Mouse (Mus musculus) embryonic facial prominence, embryonic 14.5 days (tissue): ENCODE measurements around the gene Lrrc49. TPM values are rescaled to one million over a fixed set of nuclear protein-coding genes. Genes with fewer than 3 reads are reported as not detected.
A peak's percentile ranks its signal among the peaks of the same experiment; 100 is the strongest.

ENCODE experiments used
- ATAC-seq: fragments of 200-750 bp; cut with Nextera tagmentation; 2 replicates; pipeline ENCODE4 v1.8.0; 2017; ENCODE audit warnings: low read depth, moderate number of reproducible peaks, moderate TSS enrichment
- DNase-seq: peaks from one replicate; pipeline ENCODE4 v3.0.0-alpha.2; 2015; ENCODE audit warnings: low spot score
- H3K27ac ChIP-seq: fragments of 300-500 bp; sonication (generic); replicated peaks from 2 replicates; pipeline ENCODE4 v1.5.1; 2014; ENCODE audit warnings: low read depth, mild to moderate bottlenecking, low read length, moderate library complexity
- H3K27me3 ChIP-seq: fragments of 300-500 bp; sonication (generic); replicated peaks from 2 replicates; pipeline ENCODE4 v1.6.1; 2014; ENCODE audit warnings: low read length; ENCODE audit not compliant: control insufficient read depth, insufficient read depth
- H3K36me3 ChIP-seq: fragments of 300-500 bp; sonication (generic); 2 replicates; pipeline ENCODE4 v1.6.1; 2014; ENCODE audit warnings: low read length, mixed read lengths; ENCODE audit not compliant: control insufficient read depth, insufficient read depth
- H3K4me1 ChIP-seq: fragments of 300-500 bp; sonication (generic); 2 replicates; pipeline ENCODE4 v1.6.1; 2014; ENCODE audit warnings: antibody characterized with exemption, low read length; ENCODE audit not compliant: control insufficient read depth, insufficient read depth
- H3K4me2 ChIP-seq: fragments of 300-500 bp; sonication (generic); 2 replicates; pipeline ENCODE4 v1.6.1; 2014; ENCODE audit warnings: low read depth, mild to moderate bottlenecking, low read length, moderate library complexity, mixed read lengths
- H3K4me3 ChIP-seq: fragments of 300-500 bp; sonication (generic); 2 replicates; pipeline ENCODE4 v1.5.1; 2014; ENCODE audit warnings: low read depth, mild to moderate bottlenecking, low read length
- H3K9ac ChIP-seq: fragments of 300-500 bp; sonication (generic); 2 replicates; pipeline ENCODE4 v1.6.1; 2014; ENCODE audit warnings: low read depth, mild to moderate bottlenecking, low read length, moderate library complexity, mixed read lengths
- H3K9me3 ChIP-seq: fragments of 300-500 bp; sonication (generic); 2 replicates; pipeline ENCODE4 v1.6.1; 2016; ENCODE audit warnings: low read length; ENCODE audit not compliant: control insufficient read depth
- whole genome bisulfite sequencing: fragments of 180-500 bp; shearing (Covaris S2); extraction: QIAGEN DNeasy Blood & Tissue Kit; methylation state at CpG from one replicate; pipeline ENCODE4 v1.1.7; 2014; 5-methylcytosine and 5-hydroxymethylcytosine counted together
- polyA plus RNA-seq: library from polyadenylated mRNA; unstranded; fragments of >200 nt; fragmentation: Nextera tagmentation; extraction: Ambion mirVana; gene quantifications from 2 replicates; pipeline ENCODE4 v1.2.1, GENCODE M21; 2014

Gene Lrrc49
- polyA plus RNA-seq, 1 experiment from 2014 or later, result 20.4 TPM

DNA sequence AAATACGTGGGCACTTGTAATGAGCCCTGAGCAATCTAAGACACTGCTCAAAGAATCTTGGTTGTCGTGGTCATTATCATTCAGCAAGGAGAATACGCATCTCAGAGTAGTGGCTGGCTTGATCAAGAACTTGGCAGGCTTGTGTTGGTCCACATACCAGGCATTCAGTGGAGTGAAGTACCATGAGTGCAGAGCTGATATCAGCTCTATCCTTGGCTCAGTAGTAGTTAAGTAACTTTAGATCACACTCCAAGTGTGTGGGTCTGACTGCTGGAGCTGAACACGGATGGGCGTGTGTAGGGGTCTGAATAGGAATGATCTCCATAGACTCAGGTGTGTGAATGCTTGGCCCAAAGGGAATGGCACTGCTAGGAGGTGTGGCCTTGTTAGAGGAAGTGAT is 102.8 kb downstream of the Lrrc49 start:
- H3K9ac ChIP-seq, result no peak overlapping the region
- H3K4me1 ChIP-seq, result no peaks in the 10 kb centered on the region
- 86% methylated on average over 5 of the region's 5 CpGs for WGBS
- no peak overlapping the region for H3K4me2 ChIP-seq
- H3K27ac ChIP-seq, result no peak overlapping the region
- ATAC-seq, result no peak
- H3K27me3 ChIP-seq, result no peaks in the 10 kb centered on the region
- 0 out of 2 replicates have a peak, but pooled peaks cover 5% of the 10 kb centered on the region for H3K36me3 ChIP-seq
- DNase-seq, result no peak
- no peaks in the 10 kb centered on the region for H3K9me3 ChIP-seq
- no peak overlapping the region for H3K4me3 ChIP-seq

DNA sequence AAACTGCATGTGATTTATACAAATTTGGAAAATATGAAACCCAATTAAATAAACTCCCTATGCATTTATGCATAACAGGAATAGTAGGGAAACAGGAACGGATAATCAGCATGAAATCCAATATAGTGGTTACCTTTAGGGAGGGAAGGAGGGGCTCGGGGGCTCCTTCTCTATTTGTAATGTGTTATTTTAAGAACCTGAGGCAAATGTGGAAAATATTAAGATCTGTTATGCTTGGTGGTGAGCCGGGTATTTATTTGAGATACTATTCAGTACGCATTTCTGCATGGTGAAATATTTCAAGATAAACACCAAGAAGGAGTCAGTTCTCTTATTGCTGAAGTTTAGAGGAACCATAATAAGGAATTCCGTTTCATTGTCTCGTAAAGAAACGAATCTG is 105.4 kb downstream of the Lrrc49 start:
- DNase-seq (peak; percentile 65), ATAC-seq (peak; percentile 55)
- Histone ChIP-seq H3K36me3 (0 out of 2 replicates have a peak, but pooled peaks cover 5% of the 10 kb centered on the region), H3K27me3 (no peaks in the 10 kb centered on the region), H3K4me3 (no peak overlapping the region), H3K4me1 (no peaks in the 10 kb centered on the region), H3K27ac (no peak overlapping the region), H3K9ac (no peak overlapping the region), H3K4me2 (no peak overlapping the region), H3K9me3 (no peaks in the 10 kb centered on the region)
- WGBS, result 45% methylated on average over 7 of the region's 7 CpGs

DNA sequence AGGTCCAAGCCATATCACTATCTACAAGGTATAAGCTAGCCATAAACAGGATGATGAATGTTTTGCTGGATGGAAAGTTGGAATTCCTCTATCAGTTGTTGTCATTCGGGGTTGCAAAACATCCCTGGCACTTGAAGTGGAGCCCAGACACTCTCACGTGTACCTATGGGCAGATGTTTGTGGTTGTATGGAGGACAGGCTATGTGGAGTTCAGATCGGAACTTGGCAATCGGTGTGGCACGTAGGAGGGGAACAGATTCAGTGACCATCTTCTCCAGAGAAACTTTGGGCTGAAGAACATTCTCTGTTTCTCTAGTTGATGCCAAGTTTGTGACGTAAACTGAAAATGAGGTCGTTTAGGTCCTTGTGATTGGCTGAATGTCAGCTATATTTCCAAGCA is 114.9 kb downstream of the Lrrc49 start:
- Histone ChIP-seq H3K9ac (no peak overlapping the region), H3K4me2 (no peak overlapping the region), H3K4me3 (no peak overlapping the region), H3K27ac (no peak overlapping the region), H3K4me1 (no peaks in the 10 kb centered on the region), H3K27me3 (no peaks in the 10 kb centered on the region), H3K9me3 (0 out of 2 replicates have a peak, but pooled peaks cover 3% of the 10 kb centered on the region), H3K36me3 (no peaks in the 10 kb centered on the region)
- WGBS, result 90% methylated on average over 7 of the region's 7 CpGs
- ATAC-seq, result no peak
- DNase-seq, result no peak

DNA sequence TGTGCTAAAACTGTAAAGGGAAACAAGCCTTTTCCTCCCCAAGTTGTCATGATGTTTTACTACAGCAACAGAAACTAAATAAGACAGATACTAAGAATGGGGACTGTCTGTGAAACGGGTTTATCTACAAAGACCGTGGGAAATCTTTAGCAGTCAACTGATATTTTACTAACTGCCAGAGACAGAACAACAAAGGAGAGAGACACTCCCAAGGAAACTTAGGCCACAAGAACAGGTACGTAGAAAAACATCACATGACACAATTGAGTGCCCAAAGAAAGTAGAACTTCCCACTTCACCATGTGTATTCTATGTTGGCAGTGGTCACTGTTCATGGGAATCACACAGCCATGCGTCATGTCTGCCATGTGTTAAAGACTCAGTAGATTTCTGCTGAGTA is 116.2 kb downstream of the Lrrc49 start:
- Histone ChIP-seq H3K27me3 (no peaks in the 10 kb centered on the region), H3K27ac (no peak overlapping the region), H3K4me2 (no peak overlapping the region), H3K36me3 (no peaks in the 10 kb centered on the region), H3K4me3 (no peak overlapping the region), H3K4me1 (no peaks in the 10 kb centered on the region), H3K9ac (no peak overlapping the region), H3K9me3 (0 out of 2 replicates have a peak, but pooled peaks cover 3% of the 10 kb centered on the region)
- WGBS, result 94% methylated on average over 4 of the region's 4 CpGs
- no peak for ATAC-seq
- no peak for DNase-seq

DNA sequence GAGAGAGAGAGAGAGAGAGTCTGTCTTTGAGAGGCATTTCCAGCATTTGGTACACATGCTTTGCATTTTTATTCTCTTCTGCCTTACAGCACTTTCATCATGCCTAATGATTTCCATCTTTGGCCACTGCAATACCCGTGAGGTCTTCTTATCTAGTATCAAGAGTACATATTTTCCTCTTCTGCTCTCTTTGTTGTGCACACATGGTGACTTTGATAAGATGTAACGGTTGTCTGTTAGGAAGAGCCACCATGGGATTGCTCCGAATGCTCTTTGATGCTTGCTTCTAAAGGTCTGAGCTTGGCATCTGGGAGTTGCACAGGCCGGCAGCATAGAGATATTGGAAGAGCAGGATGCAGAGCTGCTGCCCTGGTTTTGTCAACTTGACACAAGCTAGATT is 116.9 kb downstream of the Lrrc49 start:
- WGBS, result 66% methylated on average over 4 of the region's 4 CpGs
- no peak overlapping the region for H3K27ac ChIP-seq
- ATAC-seq, result no peak
- no peak overlapping the region for H3K4me3 ChIP-seq
- H3K36me3 ChIP-seq, result no peaks in the 10 kb centered on the region
- no peak overlapping the region for H3K9ac ChIP-seq
- no peaks in the 10 kb centered on the region for H3K27me3 ChIP-seq
- H3K4me1 ChIP-seq, result no peaks in the 10 kb centered on the region
- H3K4me2 ChIP-seq, result no peak overlapping the region
- DNase-seq, result no peak
- H3K9me3 ChIP-seq, result 0 out of 2 replicates have a peak, but pooled peaks cover 3% of the 10 kb centered on the region

DNA sequence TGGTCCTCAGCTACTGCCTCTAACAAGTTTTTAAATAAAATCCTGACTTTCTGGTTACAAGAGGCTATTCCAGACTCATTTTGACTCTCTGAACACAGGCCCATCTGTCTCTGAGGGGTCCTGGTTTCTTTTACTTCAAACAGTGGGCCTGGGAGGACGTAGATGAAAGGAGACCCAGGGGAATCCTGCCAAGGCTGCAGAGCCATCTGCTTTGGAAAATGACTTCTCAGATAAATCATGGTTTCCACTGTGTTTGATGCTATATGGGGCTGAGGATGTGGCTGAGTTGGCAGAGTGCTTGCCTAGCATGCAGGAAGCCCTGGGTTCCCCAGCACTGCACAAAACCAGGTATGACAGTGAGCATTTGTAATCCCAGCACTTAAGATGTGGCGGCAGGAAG is 118.6 kb downstream of the Lrrc49 start:
- ATAC-seq, result no peak
- Histone ChIP-seq H3K27ac (no peak overlapping the region), H3K4me3 (no peak overlapping the region), H3K36me3 (no peaks in the 10 kb centered on the region), H3K27me3 (no peaks in the 10 kb centered on the region), H3K9ac (no peak overlapping the region), H3K9me3 (0 out of 2 replicates have a peak, but pooled peaks cover 3% of the 10 kb centered on the region), H3K4me1 (no peaks in the 10 kb centered on the region), H3K4me2 (no peak overlapping the region)
- no peak for DNase-seq
- WGBS, result 52% methylated on average over 2 of the region's 2 CpGs

DNA sequence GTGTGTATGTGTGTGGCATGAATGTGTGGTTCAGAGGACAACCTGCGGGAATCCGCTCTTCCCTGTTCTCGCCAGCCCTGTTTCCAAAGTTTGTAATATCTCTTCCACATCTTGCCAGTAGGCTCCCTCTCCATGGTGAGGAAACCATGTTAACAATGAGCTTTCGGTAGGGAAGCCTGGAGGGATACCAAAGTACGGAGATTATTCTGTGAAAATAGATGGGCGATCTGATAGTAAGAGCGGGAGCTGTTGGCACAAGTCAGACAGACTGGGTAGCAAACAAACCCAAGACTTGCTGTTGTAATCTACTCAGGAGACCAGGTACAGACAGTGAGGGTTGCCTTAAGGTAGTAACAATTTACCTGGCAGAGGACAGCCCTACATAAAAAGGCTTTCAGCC is 124.1 kb downstream of the Lrrc49 start:
- H3K9ac ChIP-seq, result no peak overlapping the region
- no peak overlapping the region for H3K4me3 ChIP-seq
- ATAC-seq, result no peak
- H3K27me3 ChIP-seq, result no peaks in the 10 kb centered on the region
- DNase-seq, result no peak
- no peak overlapping the region for H3K27ac ChIP-seq
- WGBS, result 89% methylated on average over 7 of the region's 7 CpGs
- H3K9me3 ChIP-seq, result no peaks in the 10 kb centered on the region
- H3K36me3 ChIP-seq, result no peaks in the 10 kb centered on the region
- H3K4me1 ChIP-seq, result peaks cover 12% of the 10 kb centered on the region
- no peak overlapping the region for H3K4me2 ChIP-seq

DNA sequence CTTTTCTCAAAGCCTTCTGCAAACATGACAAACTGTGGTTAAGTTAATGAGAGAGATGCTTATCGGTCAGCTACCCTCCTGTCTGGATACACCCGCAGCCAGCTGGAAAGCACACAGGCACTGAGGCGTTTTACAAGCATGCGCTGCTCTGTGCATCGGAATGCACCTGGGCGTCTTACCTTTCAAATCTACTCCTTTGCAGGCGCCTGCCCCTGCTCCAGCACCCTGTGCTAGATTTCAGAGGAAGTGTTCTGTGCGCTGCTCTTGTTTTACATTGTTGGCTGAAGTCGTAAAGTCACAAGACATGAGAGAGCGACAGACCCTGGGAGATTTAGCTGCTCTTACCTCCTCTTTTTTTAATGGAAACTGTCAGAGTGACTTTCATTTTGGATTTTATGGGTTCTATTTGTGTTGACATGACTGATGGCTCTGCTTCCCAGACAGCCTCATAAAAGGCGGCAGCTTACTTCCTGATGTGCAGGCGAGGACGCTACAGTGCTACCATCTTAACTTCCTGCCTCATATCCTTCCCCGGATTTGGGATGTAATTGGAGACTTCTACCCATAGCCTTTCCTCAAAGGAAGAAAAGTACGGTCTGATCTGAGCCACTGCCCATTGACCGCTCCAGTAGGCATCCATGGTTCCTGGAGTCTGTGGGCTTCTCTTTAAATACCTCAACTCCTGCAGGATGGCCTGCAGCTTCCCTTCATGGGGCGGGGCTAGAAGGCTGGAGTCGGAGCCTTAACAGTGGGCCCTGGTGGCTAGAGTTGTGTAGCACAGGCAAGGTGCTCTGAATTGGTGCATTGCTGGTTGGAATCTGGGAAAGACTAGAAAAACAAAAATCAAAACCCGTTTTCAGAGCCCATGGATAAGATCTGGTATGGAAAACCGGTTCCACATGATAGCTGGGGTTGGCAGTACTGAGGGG is 125.3 kb downstream of the Lrrc49 start:
- 49% methylated on average over 20 of the region's 20 CpGs for WGBS
- ATAC-seq (peak; percentile 69), DNase-seq (peak; percentile 63)
- Histone ChIP-seq H3K4me3 (no peak overlapping the region), H3K9me3 (no peaks in the 10 kb centered on the region), H3K36me3 (no peaks in the 10 kb centered on the region), H3K27me3 (no peaks in the 10 kb centered on the region), H3K4me1 (peaks cover 12% of the 10 kb centered on the region), H3K4me2 (peak overlapping the region; percentile 11; the same call in 1 of the 2 replicates), H3K9ac (no peak overlapping the region), H3K27ac (no peak overlapping the region)
